Mouse (Mus musculus): ENCODE results near the gene 1700122O11Rik.

GRCm38 (mm10) chr17:47999812-48000211 lies 38.3 kb downstream of the 1700122O11Rik start:
- TF ChIP-seq CTCF (IDR thresholded peaks at IDR 0.05; ENCODE audit: borderline replicate concordance, extremely low read depth, insufficient read depth, insufficient read length), result no peak
- no peak for TF ChIP-seq POLR2A (IDR thresholded peaks at IDR 0.05; ENCODE audit: borderline replicate concordance, extremely low read depth, insufficient read depth, insufficient read length, poor library complexity, severe bottlenecking)
